Mouse (Mus musculus): ENCODE measurements at regions not wholly inside any gene's neighbourhood (a gene's known extent, or its start where the extent isn't known, plus 50 kb on each side); places are given as distances from the start of the nearest gene placed in this dataset.

DNA sequence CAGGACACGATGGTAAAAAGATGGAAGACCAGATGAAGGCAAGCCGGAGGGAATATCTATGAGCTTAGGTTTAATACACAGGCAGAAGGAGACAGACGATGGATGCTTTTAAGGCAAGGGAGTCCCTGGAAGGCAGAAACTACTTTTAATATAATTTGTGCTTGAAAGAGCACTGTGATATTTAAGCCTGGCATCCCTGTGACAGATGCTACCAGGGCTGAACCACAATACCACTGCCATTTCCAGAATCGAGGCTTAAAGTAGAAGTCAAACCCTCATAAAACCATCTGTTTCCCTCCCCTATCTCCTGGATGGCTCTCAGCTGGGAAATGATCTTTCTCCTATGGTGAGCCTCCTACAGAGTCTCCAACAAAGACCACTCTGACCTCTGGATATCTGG lies 149.1 kb upstream of the Btg1 start:
- H3K36me3 ChIP-seq (replicated peaks), result no peaks in the 10 kb centered on the region
- H3K9me3 ChIP-seq (replicated peaks), result peaks cover 12% of the 10 kb centered on the region
- DNase-seq (ENCODE audit: low spot score), result no peak
- no peak for TF ChIP-seq GATA2 (IDR thresholded peaks at IDR 0.05; ENCODE audit: borderline replicate concordance, low read depth, low read length)
- no peak for TF ChIP-seq GATA1 (IDR thresholded peaks at IDR 0.05; ENCODE audit: borderline replicate concordance, low read length)
- TF ChIP-seq CTCF (IDR thresholded peaks at IDR 0.05; ENCODE audit: low read depth, low read length), result no peak
- no peak for TF ChIP-seq TAL1 (conservative IDR thresholded peaks at IDR 0.05; ENCODE audit: low read depth, low read length)
- TF ChIP-seq POLR2AphosphoS5 (IDR thresholded peaks at IDR 0.05; ENCODE audit: insufficient replicate concordance, low read depth, low read length), result no peak
- no peak overlapping the region for H3K4me3 ChIP-seq (ENCODE audit: low read depth, low read length)
- H3K27me3 ChIP-seq (ENCODE audit: insufficient read depth, low read length), result no peaks in the 10 kb centered on the region
- no peak for ATAC-seq (ENCODE audit: extremely low read depth, insufficient number of reproducible peaks, low FRiP score, poor library complexity, severe bottlenecking)
- H3K4me1 ChIP-seq (ENCODE audit: insufficient read depth, low read depth, low read length), result no peaks in the 10 kb centered on the region

DNA sequence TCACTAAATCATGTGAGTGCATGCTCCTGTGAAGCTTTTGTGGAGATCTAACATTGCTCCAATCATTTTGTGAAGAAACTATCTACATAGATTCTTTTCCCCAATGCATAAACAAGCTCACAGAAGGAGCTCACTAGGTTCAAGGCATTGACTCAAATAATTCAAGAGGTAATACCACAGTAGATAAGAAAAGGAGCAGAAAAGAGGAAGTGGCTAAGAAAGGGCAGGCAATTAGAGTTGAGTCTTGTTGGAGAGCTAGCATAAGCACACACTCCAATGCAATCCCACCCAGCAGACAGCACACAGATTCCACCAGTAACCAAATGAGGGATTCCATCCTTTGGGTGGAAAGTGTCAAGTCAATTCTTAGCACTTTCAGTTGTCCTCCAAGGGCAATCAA lies 145.3 kb upstream of the Btg1 start:
- Histone ChIP-seq H3K4me3 (ENCODE audit: low read depth, low read length) (no peak overlapping the region), H3K4me1 (ENCODE audit: insufficient read depth, low read depth, low read length) (no peaks in the 10 kb centered on the region), H3K9me3 (replicated peaks) (peaks cover 15% of the 10 kb centered on the region), H3K27me3 (ENCODE audit: insufficient read depth, low read length) (no peaks in the 10 kb centered on the region), H3K36me3 (replicated peaks) (no peaks in the 10 kb centered on the region)
- no peak for ATAC-seq (ENCODE audit: extremely low read depth, insufficient number of reproducible peaks, low FRiP score, poor library complexity, severe bottlenecking)
- DNase-seq (ENCODE audit: low spot score), result no peak
- TF ChIP-seq GATA1 (IDR thresholded peaks at IDR 0.05; ENCODE audit: borderline replicate concordance, low read length), result no peak
- no peak for TF ChIP-seq CTCF (IDR thresholded peaks at IDR 0.05; ENCODE audit: low read depth, low read length)
- no peak for TF ChIP-seq GATA2 (IDR thresholded peaks at IDR 0.05; ENCODE audit: borderline replicate concordance, low read depth, low read length)
- no peak for TF ChIP-seq TAL1 (conservative IDR thresholded peaks at IDR 0.05; ENCODE audit: low read depth, low read length)
- TF ChIP-seq POLR2AphosphoS5 (IDR thresholded peaks at IDR 0.05; ENCODE audit: insufficient replicate concordance, low read depth, low read length), result no peak

GRCm38 (mm10) chr10:96479350-96479749 lies 137.5 kb upstream of the Btg1 start:
- Histone ChIP-seq H3K4me3 (ENCODE audit: low read depth, low read length) (no peak overlapping the region), H3K36me3 (replicated peaks) (no peaks in the 10 kb centered on the region), H3K4me1 (ENCODE audit: insufficient read depth, low read depth, low read length) (no peaks in the 10 kb centered on the region), H3K9me3 (replicated peaks) (peaks cover 34% of the 10 kb centered on the region), H3K27me3 (ENCODE audit: insufficient read depth, low read length) (no peaks in the 10 kb centered on the region)
- ATAC-seq (ENCODE audit: extremely low read depth, insufficient number of reproducible peaks, low FRiP score, poor library complexity, severe bottlenecking), result no peak
- TF ChIP-seq TAL1 (conservative IDR thresholded peaks at IDR 0.05; ENCODE audit: low read depth, low read length) (no peak), GATA2 (IDR thresholded peaks at IDR 0.05; ENCODE audit: borderline replicate concordance, low read depth, low read length) (no peak), POLR2AphosphoS5 (IDR thresholded peaks at IDR 0.05; ENCODE audit: insufficient replicate concordance, low read depth, low read length) (no peak), CTCF (IDR thresholded peaks at IDR 0.05; ENCODE audit: low read depth, low read length) (no peak), GATA1 (IDR thresholded peaks at IDR 0.05; ENCODE audit: borderline replicate concordance, low read length) (no peak)
- no peak for DNase-seq (ENCODE audit: low spot score)

DNA sequence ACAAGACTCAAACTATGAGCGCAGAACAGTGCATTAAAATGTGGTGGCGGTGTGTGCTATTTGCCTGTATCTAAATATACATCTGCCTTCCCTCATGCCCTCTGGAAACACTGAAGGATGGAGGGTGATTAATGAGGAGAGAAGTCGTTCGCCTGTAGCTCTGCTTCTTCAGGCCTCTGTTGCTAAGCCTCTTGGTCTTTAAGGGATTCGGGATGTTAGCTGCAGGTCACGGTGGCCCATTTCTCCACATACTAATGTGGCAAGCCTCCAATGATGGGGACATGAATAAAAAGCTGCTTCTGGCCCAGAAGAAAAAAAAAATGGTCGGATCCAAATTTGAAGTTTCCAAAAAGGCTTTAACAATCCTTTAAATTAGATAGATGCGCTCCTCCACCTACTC lies 137.0 kb upstream of the Btg1 start:
- TF ChIP-seq TAL1 (conservative IDR thresholded peaks at IDR 0.05; ENCODE audit: low read depth, low read length) (no peak), GATA1 (IDR thresholded peaks at IDR 0.05; ENCODE audit: borderline replicate concordance, low read length) (no peak), GATA2 (IDR thresholded peaks at IDR 0.05; ENCODE audit: borderline replicate concordance, low read depth, low read length) (no peak), POLR2AphosphoS5 (IDR thresholded peaks at IDR 0.05; ENCODE audit: insufficient replicate concordance, low read depth, low read length) (no peak), CTCF (IDR thresholded peaks at IDR 0.05; ENCODE audit: low read depth, low read length) (no peak)
- Histone ChIP-seq H3K4me1 (ENCODE audit: insufficient read depth, low read depth, low read length) (no peaks in the 10 kb centered on the region), H3K36me3 (replicated peaks) (no peaks in the 10 kb centered on the region), H3K4me3 (ENCODE audit: low read depth, low read length) (no peak overlapping the region), H3K9me3 (replicated peaks) (peaks cover 32% of the 10 kb centered on the region), H3K27me3 (ENCODE audit: insufficient read depth, low read length) (no peaks in the 10 kb centered on the region)
- ATAC-seq (ENCODE audit: extremely low read depth, insufficient number of reproducible peaks, low FRiP score, poor library complexity, severe bottlenecking), result no peak
- DNase-seq (ENCODE audit: low spot score), result no peak

DNA sequence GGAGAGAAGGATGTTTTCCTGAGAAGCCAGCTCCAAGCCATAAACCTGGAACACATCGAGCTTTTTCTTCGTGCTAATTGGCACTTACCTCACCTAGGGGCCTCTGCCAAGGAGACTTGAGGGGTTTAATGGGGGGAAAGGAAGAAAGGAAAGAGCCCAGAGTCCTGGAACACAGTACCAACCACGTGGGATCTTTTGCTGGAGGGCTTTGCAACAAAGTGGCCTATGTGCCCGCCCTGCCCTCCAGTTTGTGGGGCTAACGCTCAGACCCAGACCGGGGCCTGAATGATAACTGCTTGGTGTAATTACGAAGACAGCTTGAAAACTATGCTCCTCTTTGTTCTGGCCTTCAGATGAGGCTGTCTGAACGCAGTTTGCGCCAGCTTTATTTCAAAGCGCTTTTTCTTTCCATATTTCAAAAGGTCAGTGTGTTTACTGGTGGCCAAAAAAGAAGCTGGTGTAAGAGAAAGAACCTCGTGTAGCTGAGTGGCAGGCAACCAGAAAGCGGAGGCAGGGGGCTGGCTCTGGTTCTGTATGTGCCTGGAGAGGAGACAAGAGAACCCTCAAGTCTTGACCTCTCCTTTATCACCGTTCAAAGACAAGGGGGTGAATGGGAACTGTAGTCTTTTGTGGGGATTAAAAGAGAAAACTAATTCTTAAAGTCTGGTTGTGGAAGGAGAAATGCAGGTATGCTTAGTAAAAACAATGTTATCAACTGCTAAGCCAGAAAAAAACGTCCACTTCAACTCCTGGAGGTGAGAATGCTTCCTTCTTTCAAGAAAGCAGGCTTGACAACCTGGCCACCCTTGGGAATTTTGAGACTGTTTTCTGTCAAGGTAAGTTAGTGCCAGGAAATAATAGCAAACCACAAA lies 136.1 kb upstream of the Btg1 start:
- Histone ChIP-seq H3K9me3 (replicated peaks) (peaks cover 32% of the 10 kb centered on the region), H3K27me3 (ENCODE audit: insufficient read depth, low read length) (no peaks in the 10 kb centered on the region), H3K4me3 (ENCODE audit: low read depth, low read length) (no peak overlapping the region), H3K4me1 (ENCODE audit: insufficient read depth, low read depth, low read length) (no peaks in the 10 kb centered on the region), H3K36me3 (replicated peaks) (no peaks in the 10 kb centered on the region)
- no peak for DNase-seq (ENCODE audit: low spot score)
- no peak for TF ChIP-seq TAL1 (conservative IDR thresholded peaks at IDR 0.05; ENCODE audit: low read depth, low read length)
- TF ChIP-seq GATA1 (IDR thresholded peaks at IDR 0.05; ENCODE audit: borderline replicate concordance, low read length), result no peak
- no peak for TF ChIP-seq CTCF (IDR thresholded peaks at IDR 0.05; ENCODE audit: low read depth, low read length)
- no peak for TF ChIP-seq POLR2AphosphoS5 (IDR thresholded peaks at IDR 0.05; ENCODE audit: insufficient replicate concordance, low read depth, low read length)
- no peak for TF ChIP-seq GATA2 (IDR thresholded peaks at IDR 0.05; ENCODE audit: borderline replicate concordance, low read depth, low read length)
- no peak for ATAC-seq (ENCODE audit: extremely low read depth, insufficient number of reproducible peaks, low FRiP score, poor library complexity, severe bottlenecking)

DNA sequence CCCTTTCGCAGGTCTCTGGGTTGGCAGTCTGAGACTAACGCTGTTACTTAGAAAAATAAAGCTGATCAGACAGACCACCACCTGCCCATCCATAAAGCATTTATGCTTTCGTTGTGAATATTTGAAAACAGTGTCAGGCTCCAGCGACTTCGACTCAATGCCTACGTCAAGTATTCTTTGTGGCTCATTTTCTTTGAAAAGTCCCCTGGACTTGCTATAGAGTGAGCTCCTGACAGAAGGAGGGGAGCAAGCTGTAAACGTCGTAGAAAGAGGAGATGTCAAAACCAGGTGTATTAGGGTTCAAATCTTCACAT lies 135.5 kb upstream of the Btg1 start:
- DNase-seq (ENCODE audit: low spot score), result no peak
- Histone ChIP-seq H3K36me3 (replicated peaks) (no peaks in the 10 kb centered on the region), H3K4me1 (ENCODE audit: insufficient read depth, low read depth, low read length) (no peaks in the 10 kb centered on the region), H3K4me3 (ENCODE audit: low read depth, low read length) (no peak overlapping the region), H3K9me3 (replicated peaks) (peaks cover 32% of the 10 kb centered on the region), H3K27me3 (ENCODE audit: insufficient read depth, low read length) (no peaks in the 10 kb centered on the region)
- no peak for TF ChIP-seq CTCF (IDR thresholded peaks at IDR 0.05; ENCODE audit: low read depth, low read length)
- ATAC-seq (ENCODE audit: extremely low read depth, insufficient number of reproducible peaks, low FRiP score, poor library complexity, severe bottlenecking), result no peak
